Mouse (Mus musculus) E14TG2a.4 (cell line): ENCODE data around the gene Stambpl1.

Experiments used
- CTCF ChIP-seq: conservative IDR thresholded peaks from 2 replicates; pipeline ENCODE4 v1.5.1; 2014; ENCODE audit warnings: low read length
- NANOG ChIP-seq: IDR thresholded peaks from 2 replicates; pipeline ENCODE4 v1.6.1; 2014; ENCODE audit warnings: borderline replicate concordance, low read length, mixed read lengths

GRCm38 (mm10) chr19:34181234-34181633, 10.8 kb upstream of the Stambpl1 start:
- TF ChIP-seq NANOG = no peak
- TF ChIP-seq CTCF = no peak
